Mouse (Mus musculus) stomach, postnatal 0 days (tissue): ENCODE measurements around the gene Sdf4. TPM values are rescaled to one million over a fixed set of nuclear protein-coding genes. Genes with fewer than 3 reads are reported as not detected.

Experiments used
- ATAC-seq: fragments of 200-750 bp; cut with Nextera tagmentation; 2 replicates; pipeline ENCODE4 v1.8.0; 2017; ENCODE audit not compliant: low FRiP score, low TSS enrichment
- DNase-seq: peaks from one replicate; pipeline ENCODE4 v3.0.0-alpha.2; 2016; ENCODE audit warnings: low spot score
- H3K27ac ChIP-seq: fragments of 300-500 bp; sonication (generic); replicated peaks from 2 replicates; pipeline ENCODE4 v1.5.1; 2014; ENCODE audit warnings: mild to moderate bottlenecking, control low read depth
- H3K27me3 ChIP-seq: fragments of 300-500 bp; sonication (generic); 2 replicates; pipeline ENCODE4 v1.6.1; 2014; ENCODE audit warnings: low read length; ENCODE audit not compliant: control insufficient read depth, insufficient read depth
- H3K36me3 ChIP-seq: fragments of 300-500 bp; sonication (generic); 2 replicates; pipeline ENCODE4 v1.6.1; 2014; ENCODE audit warnings: low read length, mixed read lengths; ENCODE audit not compliant: control insufficient read depth, insufficient read depth
- H3K4me1 ChIP-seq: fragments of 300-500 bp; sonication (generic); replicated peaks from 2 replicates; pipeline ENCODE4 v1.6.1; 2014; ENCODE audit warnings: antibody characterized with exemption; ENCODE audit not compliant: control insufficient read depth, insufficient read depth
- H3K4me2 ChIP-seq: fragments of 300-500 bp; sonication (generic); replicated peaks from 2 replicates; pipeline ENCODE4 v1.6.1; 2014; ENCODE audit warnings: low read depth, mild to moderate bottlenecking, control low read depth, moderate library complexity
- H3K4me3 ChIP-seq: fragments of 300-500 bp; sonication (generic); 2 replicates; pipeline ENCODE4 v1.5.1; 2014; ENCODE audit warnings: low read depth, low read length, control low read depth
- H3K9ac ChIP-seq: fragments of 300-500 bp; sonication (generic); 2 replicates; pipeline ENCODE4 v1.6.1; 2014; ENCODE audit warnings: mild to moderate bottlenecking, low read length, control low read depth, mixed read lengths
- H3K9me3 ChIP-seq: fragments of 300-500 bp; sonication (generic); 2 replicates; pipeline ENCODE4 v1.6.1; 2016; ENCODE audit warnings: low read length; ENCODE audit not compliant: control insufficient read depth
- CTCF ChIP-seq: IDR thresholded peaks from 2 replicates; pipeline ENCODE4 v1.5.1; 2016; ENCODE audit warnings: antibody characterized with exemption, low read depth, mild to moderate bottlenecking, moderate library complexity
- EP300 ChIP-seq: optimal IDR thresholded peaks from 2 replicates; pipeline ENCODE3; 2016; ENCODE audit warnings: antibody characterized with exemption
- WGBS: fragments of 180-500 bp; shearing (Covaris S2); extraction: QIAGEN DNeasy Blood & Tissue Kit; methylation state at CpG from one replicate; pipeline ENCODE4 v1.1.7; 2014; 5-methylcytosine and 5-hydroxymethylcytosine counted together
- polyA plus RNA-seq: library from polyadenylated mRNA; unstranded; fragments of >200 nt; fragmentation: Nextera tagmentation; extraction: Ambion mirVana; gene quantifications from 2 replicates; pipeline ENCODE4 v1.2.1, GENCODE M21; 2015

The Sdf4 gene
- polyA plus RNA-seq, 1 experiment from 2014 or later: 129 TPM

DNA sequence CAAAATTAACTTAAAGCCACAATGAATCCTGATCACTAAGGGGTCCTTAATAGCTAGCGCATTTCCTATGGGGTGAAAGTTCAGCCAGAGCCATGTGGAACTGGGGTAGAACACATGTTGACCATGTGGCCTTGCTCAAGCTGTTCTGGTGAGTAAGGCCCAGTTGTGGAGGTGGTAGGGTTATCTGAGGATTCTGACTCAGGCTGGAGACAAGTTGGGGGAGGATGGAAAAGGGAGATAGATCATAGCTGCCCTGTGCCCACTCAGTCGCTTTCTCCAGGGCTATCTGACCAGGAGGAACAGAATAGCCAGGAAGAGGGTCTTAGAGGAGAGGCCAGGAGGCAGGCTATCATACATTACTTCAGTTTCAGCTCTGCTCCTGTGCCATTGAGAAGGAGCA is 21.8 kb downstream of the Sdf4 start:
- DNase-seq (no peak), ATAC-seq (no peak)
- Histone ChIP-seq H3K27me3 (no peaks in the 10 kb centered on the region), H3K9ac (no peak overlapping the region), H3K4me2 (no peak overlapping the region), H3K4me3 (no peak overlapping the region), H3K4me1 (no peaks in the 10 kb centered on the region), H3K9me3 (no peaks in the 10 kb centered on the region), H3K27ac (no peak overlapping the region), H3K36me3 (peaks cover 12% of the 10 kb centered on the region; the same call in 1 of the 2 replicates)
- WGBS: 87% methylated on average over 2 of the region's 2 CpGs
- TF ChIP-seq EP300 (no peak), CTCF (no peak)

GRCm38 (mm10) chr4:156019771-156020170 is 27.1 kb downstream of the Sdf4 start:
- TF ChIP-seq EP300 (no peak), CTCF (no peak)
- no peak for ATAC-seq
- WGBS: 92% methylated on average over 12 of the region's 12 CpGs

GRCm38 (mm10) chr4:156021381-156021780 is 28.7 kb downstream of the Sdf4 start:
- no peak for ATAC-seq
- no peak overlapping the region for H3K4me3 ChIP-seq

More at GRCm38 (mm10) chr4:156019771-156020170, 27.1 kb downstream of the Sdf4 start:
- no peak overlapping the region for H3K4me2 ChIP-seq
- no peak overlapping the region for H3K27ac ChIP-seq
- DNase-seq: no peak
- H3K9ac ChIP-seq: no peak overlapping the region
- no peaks in the 10 kb centered on the region for H3K9me3 ChIP-seq
- no peaks in the 10 kb centered on the region; the same call in 1 of the 2 replicates for H3K36me3 ChIP-seq
- H3K4me1 ChIP-seq: no peaks in the 10 kb centered on the region
- H3K27me3 ChIP-seq: no peaks in the 10 kb centered on the region
- no peak overlapping the region for H3K4me3 ChIP-seq

GRCm38 (mm10) chr4:156021942-156022419 is 29.3 kb downstream of the Sdf4 start:
- TF ChIP-seq EP300: no peak
- TF ChIP-seq CTCF: no peak
- no peaks in the 10 kb centered on the region for H3K9me3 ChIP-seq
- DNase-seq: no peak
- no peak overlapping the region for H3K4me2 ChIP-seq
- ATAC-seq: no peak
- no peak overlapping the region for H3K27ac ChIP-seq
- no peaks in the 10 kb centered on the region for H3K4me1 ChIP-seq
- no peaks in the 10 kb centered on the region for H3K36me3 ChIP-seq
- H3K27me3 ChIP-seq: no peaks in the 10 kb centered on the region
- no peak overlapping the region for H3K9ac ChIP-seq
- 50% methylated on average over 9 of the region's 9 CpGs for WGBS
- H3K4me3 ChIP-seq: no peak overlapping the region

More at GRCm38 (mm10) chr4:156021381-156021780, 28.7 kb downstream of the Sdf4 start:
- H3K27me3 ChIP-seq: no peaks in the 10 kb centered on the region
- 52% methylated on average over 3 of the region's 3 CpGs for WGBS
- no peaks in the 10 kb centered on the region for H3K4me1 ChIP-seq
- no peak for TF ChIP-seq CTCF
- no peak for DNase-seq
- no peak overlapping the region for H3K4me2 ChIP-seq
- no peak overlapping the region for H3K27ac ChIP-seq
- H3K36me3 ChIP-seq: no peaks in the 10 kb centered on the region
- no peak overlapping the region for H3K9ac ChIP-seq
- H3K9me3 ChIP-seq: no peaks in the 10 kb centered on the region

DNA sequence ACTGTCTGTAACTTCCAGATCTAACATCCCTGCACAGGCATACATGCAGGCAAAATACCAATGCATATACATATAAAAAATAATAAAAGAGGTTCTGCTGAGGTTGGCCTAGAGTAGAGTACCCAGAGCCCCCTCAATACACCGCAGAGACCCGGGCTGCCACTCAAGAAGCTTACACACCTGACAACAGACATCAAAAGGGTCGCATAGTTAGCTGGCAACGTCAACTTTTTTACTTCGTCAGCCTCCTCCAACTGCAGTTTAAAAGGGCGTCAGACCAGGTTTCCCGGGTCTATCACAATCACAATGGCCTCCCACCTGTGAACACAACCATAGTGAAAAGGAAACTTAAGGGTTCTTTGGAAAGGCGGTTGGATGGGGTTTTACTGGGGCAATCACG is 30.8 kb downstream of the Sdf4 start:
- 78% methylated on average over 9 of the region's 9 CpGs for WGBS
- H3K27me3 ChIP-seq: no peaks in the 10 kb centered on the region
- TF ChIP-seq CTCF: no peak
- TF ChIP-seq EP300: no peak
- DNase-seq (no peak), ATAC-seq (no peak)
- H3K36me3 ChIP-seq: no peaks in the 10 kb centered on the region
- no peak overlapping the region for H3K4me3 ChIP-seq
- H3K27ac ChIP-seq: no peak overlapping the region
- H3K9me3 ChIP-seq: no peaks in the 10 kb centered on the region
- H3K4me1 ChIP-seq: no peaks in the 10 kb centered on the region
- no peak overlapping the region for H3K9ac ChIP-seq
- no peak overlapping the region for H3K4me2 ChIP-seq

DNA sequence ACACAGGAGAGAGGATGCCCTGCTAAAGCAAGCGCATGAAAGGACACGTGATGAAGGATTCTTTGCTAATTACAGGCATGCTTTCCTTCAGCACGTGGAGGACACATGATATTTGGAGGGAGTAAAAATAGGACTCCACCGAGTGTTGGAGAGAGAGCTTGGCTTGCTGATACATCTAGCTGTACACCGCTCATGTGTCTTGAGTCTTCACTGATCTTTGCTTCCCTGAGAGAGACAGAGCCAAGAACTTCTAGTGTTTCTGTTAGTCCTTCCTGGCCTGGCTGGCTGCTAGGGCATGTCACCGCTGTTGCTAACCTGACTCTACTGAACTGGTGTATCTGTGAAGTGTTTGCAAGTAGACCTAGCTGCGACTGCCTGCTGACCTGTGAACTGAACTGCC is 31.5 kb downstream of the Sdf4 start:
- H3K27ac ChIP-seq: no peak overlapping the region
- no peaks in the 10 kb centered on the region for H3K4me1 ChIP-seq
- H3K36me3 ChIP-seq: no peaks in the 10 kb centered on the region
- H3K9me3 ChIP-seq: no peaks in the 10 kb centered on the region
- TF ChIP-seq EP300: no peak
- no peak for TF ChIP-seq CTCF
- ATAC-seq (no peak), DNase-seq (no peak)
- H3K9ac ChIP-seq: no peak overlapping the region
- no peak overlapping the region for H3K4me3 ChIP-seq
- WGBS: 92% methylated on average over 7 of the region's 7 CpGs
- no peak overlapping the region for H3K4me2 ChIP-seq
- H3K27me3 ChIP-seq: no peaks in the 10 kb centered on the region
